Mouse (Mus musculus): ENCODE data around the gene Clec4d. TPM values are rescaled to one million over a fixed set of nuclear protein-coding genes. Genes with fewer than 3 reads are reported as not detected.
"Not testable (repeated sequence)": the region's sequence is repeated elsewhere in the genome, so short reads cannot be mapped to it uniquely, and the experiment has no call there.

Gene Clec4d
- polyA plus RNA-seq, 1 experiment from 2014 or later: not detected

DNA sequence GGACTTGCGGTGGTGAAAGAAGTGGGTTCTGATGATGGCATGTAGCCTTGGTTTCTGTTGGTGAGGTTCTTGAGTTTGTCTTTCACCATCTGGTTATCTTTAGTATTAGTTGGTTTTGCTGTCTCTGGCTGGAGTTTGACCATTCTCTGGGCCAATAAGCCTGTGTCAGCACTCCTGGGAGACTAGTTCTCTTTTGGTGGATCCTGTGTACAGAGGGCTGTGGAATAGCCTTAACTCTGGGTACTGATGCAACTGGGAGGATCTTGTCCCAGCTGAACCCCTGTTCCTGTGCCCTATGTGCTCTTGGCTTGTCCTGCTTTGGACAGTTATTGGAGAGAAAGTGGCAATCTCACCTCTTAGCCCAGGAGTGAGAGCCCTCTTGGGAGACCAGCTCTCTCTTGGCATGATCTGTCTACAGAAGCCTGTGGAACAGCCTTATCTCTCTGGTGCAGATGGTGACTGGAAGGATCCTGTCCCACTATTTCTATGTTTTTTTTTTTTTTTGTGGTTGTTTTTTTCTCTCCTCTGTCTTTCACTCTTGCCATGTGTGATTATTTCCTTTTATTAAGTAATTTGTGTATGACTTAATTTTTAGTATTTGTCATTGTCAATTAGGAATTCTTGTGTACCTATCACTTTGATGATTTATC lies 31.0 kb downstream of the Clec4d start:
- Histone ChIP-seq H3K27ac (ENCODE audit: low read length) (no peak overlapping the region), H3K4me3 (replicated peaks; ENCODE audit: low read length) (no peak overlapping the region), H3K9me3 (ENCODE audit: control insufficient read depth, low read length) (no peaks in the 10 kb centered on the region), H3K4me1 (replicated peaks; ENCODE audit: control insufficient read depth, insufficient read depth, low read length) (no peaks in the 10 kb centered on the region), H3K27me3 (replicated peaks; ENCODE audit: control insufficient read depth, insufficient read depth, low read length) (no peaks in the 10 kb centered on the region), H3K36me3 (ENCODE audit: control insufficient read depth, insufficient read depth) (no peaks in the 10 kb centered on the region), H3K9ac (replicated peaks; ENCODE audit: low read depth, low read length) (no peak overlapping the region), H3K4me2 (ENCODE audit: low read length) (no peak overlapping the region)
- 92% methylated on average over 1 of the region's 1 CpGs for WGBS
- ATAC-seq: no peak

DNA sequence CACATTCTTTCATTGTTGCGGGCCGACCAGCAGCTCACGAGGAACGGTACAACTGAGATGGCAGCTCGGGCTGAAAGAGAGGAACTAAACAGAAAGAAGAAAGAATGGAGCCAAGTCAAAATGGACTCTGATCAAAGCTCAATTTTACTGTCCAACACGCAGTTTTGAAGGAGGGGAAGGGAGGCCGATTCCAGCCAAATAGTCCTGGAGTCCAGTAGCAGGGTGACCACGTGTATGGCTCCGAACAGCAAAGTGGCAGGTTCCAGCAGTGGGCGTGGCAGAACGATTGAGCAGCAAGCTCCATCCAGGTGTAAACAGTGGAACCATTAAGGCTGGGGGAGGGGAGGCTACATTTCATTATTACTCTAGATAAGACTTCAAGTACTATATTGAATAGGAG lies 31.6 kb downstream of the Clec4d start:
- H3K4me3 ChIP-seq (replicated peaks; ENCODE audit: low read length); H3K36me3 ChIP-seq (ENCODE audit: control insufficient read depth, insufficient read depth); H3K4me1 ChIP-seq (replicated peaks; ENCODE audit: control insufficient read depth, insufficient read depth, low read length); H3K9ac ChIP-seq (replicated peaks; ENCODE audit: low read depth, low read length); H3K27ac ChIP-seq (ENCODE audit: low read length); H3K4me2 ChIP-seq (ENCODE audit: low read length); H3K9me3 ChIP-seq (ENCODE audit: control insufficient read depth, low read length); ATAC-seq; H3K27me3 ChIP-seq (replicated peaks; ENCODE audit: control insufficient read depth, insufficient read depth, low read length): not testable (repeated sequence)
- WGBS: 89% methylated on average over 11 of the region's 11 CpGs

DNA sequence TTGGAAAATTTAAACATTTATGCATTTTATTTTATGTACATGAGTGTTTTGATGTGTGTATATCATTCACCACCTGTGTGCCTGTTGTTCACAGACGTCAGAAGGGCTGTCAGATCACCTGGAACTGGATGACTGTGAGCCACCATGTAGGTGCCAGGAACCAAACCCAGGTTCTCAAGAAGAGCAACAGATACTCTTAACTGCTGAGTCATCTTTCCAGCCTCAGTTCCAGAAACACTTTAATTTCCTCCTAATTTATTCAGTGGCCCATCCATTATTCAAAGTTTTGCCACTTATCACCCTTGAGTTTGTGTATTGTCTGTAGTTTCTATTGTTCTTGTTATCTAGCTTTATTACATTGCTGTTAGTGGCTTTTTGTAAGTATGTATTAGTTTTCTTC lies 34.8 kb downstream of the Clec4d start:
- Histone ChIP-seq H3K4me1 (replicated peaks; ENCODE audit: control insufficient read depth, insufficient read depth, low read length) (no peaks in the 10 kb centered on the region), H3K27ac (ENCODE audit: low read length) (no peak overlapping the region), H3K4me3 (replicated peaks; ENCODE audit: low read length) (no peak overlapping the region), H3K9me3 (ENCODE audit: control insufficient read depth, low read length) (peaks cover 2% of the 10 kb centered on the region; the same call in 1 of the 2 replicates), H3K27me3 (replicated peaks; ENCODE audit: control insufficient read depth, insufficient read depth, low read length) (no peaks in the 10 kb centered on the region), H3K36me3 (ENCODE audit: control insufficient read depth, insufficient read depth) (no peaks in the 10 kb centered on the region), H3K9ac (replicated peaks; ENCODE audit: low read depth, low read length) (no peak overlapping the region), H3K4me2 (ENCODE audit: low read length) (no peak overlapping the region)
- no peak for ATAC-seq
- 70% methylated on average over 1 of the region's 1 CpGs for WGBS

DNA sequence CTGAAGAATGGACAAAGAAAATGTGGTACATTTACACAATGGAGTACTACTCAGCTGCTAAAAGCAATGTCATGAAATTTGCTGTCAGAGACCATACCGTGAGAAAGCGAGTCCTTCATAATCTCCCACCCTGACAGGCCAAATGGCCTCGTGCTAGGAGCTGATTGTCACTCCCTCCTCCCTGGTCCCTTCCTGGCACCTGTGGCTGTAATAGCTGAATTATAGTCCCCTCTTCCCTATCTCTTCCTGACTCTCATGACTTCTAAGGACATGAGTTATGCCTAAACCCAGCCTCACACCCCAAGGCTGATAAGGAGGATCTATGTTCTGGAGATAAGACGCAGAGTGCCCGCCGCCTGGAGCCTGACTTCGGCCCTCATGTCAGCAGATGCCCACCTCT lies 44.4 kb downstream of the Clec4d start:
- not testable (repeated sequence) for H3K9me3 ChIP-seq (ENCODE audit: control insufficient read depth, low read length); H3K36me3 ChIP-seq (ENCODE audit: control insufficient read depth, insufficient read depth); H3K9ac ChIP-seq (replicated peaks; ENCODE audit: low read depth, low read length); H3K4me2 ChIP-seq (ENCODE audit: low read length); H3K4me3 ChIP-seq (replicated peaks; ENCODE audit: low read length); ATAC-seq; H3K4me1 ChIP-seq (replicated peaks; ENCODE audit: control insufficient read depth, insufficient read depth, low read length); H3K27me3 ChIP-seq (replicated peaks; ENCODE audit: control insufficient read depth, insufficient read depth, low read length); H3K27ac ChIP-seq (ENCODE audit: low read length)
- 88% methylated on average over 7 of the region's 7 CpGs for WGBS

DNA sequence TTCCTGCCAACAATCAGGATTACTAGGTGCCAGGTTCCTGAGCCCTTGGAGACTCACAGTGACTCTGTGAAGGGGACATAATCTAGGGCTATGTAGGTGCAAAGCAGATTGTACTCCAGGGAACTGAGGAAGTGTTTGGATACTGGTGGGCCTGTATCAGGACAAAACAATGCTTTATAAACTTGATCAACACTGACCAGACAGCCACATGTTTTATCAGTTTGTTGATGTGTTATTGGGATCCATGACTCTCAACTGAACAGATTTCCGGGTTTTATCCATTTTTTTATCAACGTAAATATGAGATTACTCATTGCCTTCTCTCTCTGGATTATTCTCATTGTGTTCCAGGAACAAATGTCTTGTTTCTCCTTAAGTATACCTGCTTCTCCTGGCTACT lies 46.1 kb downstream of the Clec4d start, which contains the start of gene Vmn2r19:
Gene Vmn2r19, plus strand, starts transcription at position 301 of the 400 bp plus-strand sequence.
- Histone ChIP-seq H3K27ac (ENCODE audit: low read length) (no peak within 1 kb of the TSS), H3K9ac (replicated peaks; ENCODE audit: low read depth, low read length) (no peak within 1 kb of the TSS), H3K36me3 (ENCODE audit: control insufficient read depth, insufficient read depth) (no peaks in the 10 kb centered on the region), H3K9me3 (ENCODE audit: control insufficient read depth, low read length) (no peaks in the 10 kb centered on the region), H3K4me1 (replicated peaks; ENCODE audit: control insufficient read depth, insufficient read depth, low read length) (no peaks in the 10 kb centered on the region), H3K27me3 (replicated peaks; ENCODE audit: control insufficient read depth, insufficient read depth, low read length) (no peaks in the 10 kb centered on the region), H3K4me2 (ENCODE audit: low read length) (no peak within 1 kb of the TSS), H3K4me3 (replicated peaks; ENCODE audit: low read length) (no peak within 1 kb of the TSS)
- 88% methylated on average over 2 of the region's 2 CpGs for WGBS
- no peak for ATAC-seq

Other genes with a start within 250 kb of the Clec4d start
- not detected in 2 replicates for gene Clec4b1, start 212.1 kb upstream of the Clec4d start, polyA plus RNA-seq (2015; fragmentation: Nextera tagmentation; extraction: Ambion mirVana)
- gene Clec4a2, start 155.7 kb upstream of the Clec4d start, polyA plus RNA-seq (2015; fragmentation: Nextera tagmentation; extraction: Ambion mirVana): 0.95 and 1.8 TPM in 2 replicates
- gene Clec4b2, start 89.2 kb upstream of the Clec4d start, polyA plus RNA-seq (2015; fragmentation: Nextera tagmentation; extraction: Ambion mirVana): not detected in 2 replicates
- 0.29 and 0.49 TPM in 2 replicates for gene Clec4n, start 32.3 kb upstream of the Clec4d start, polyA plus RNA-seq (2015; fragmentation: Nextera tagmentation; extraction: Ambion mirVana)
- not detected in 2 replicates for gene Clec4e, start 27.8 kb downstream of the Clec4d start, polyA plus RNA-seq (2015; fragmentation: Nextera tagmentation; extraction: Ambion mirVana)
- not detected in 2 replicates for gene Vmn2r19, start 46.2 kb downstream of the Clec4d start, polyA plus RNA-seq (2015; fragmentation: Nextera tagmentation; extraction: Ambion mirVana)
- gene Vmn2r20, start 156.0 kb downstream of the Clec4d start, polyA plus RNA-seq (2015; fragmentation: Nextera tagmentation; extraction: Ambion mirVana): not detected in 2 replicates